Comparison of ENCODE assay signal across 10 mouse cellular contexts in genomic region chr12:21140153-21140552, GRCm38 (mm10).
DNase-seq lines count a peak whose midpoint lies in the region; ATAC-seq and TF ChIP-seq lines count a peak whose summit lies in the region.
"Had no signal": no experiment of that assay in that cellular context is flagged by ENCODE, and none has a peak within 500 bp of the region (broad histone marks: within the 10 kb centered on the region; RNA-seq: fewer than 3 reads in every experiment).

No protein-coding gene starts in this region.

- ATAC-seq in hindbrain, embryonic 13.5 days (ENCODE audit: low FRiP score): no peak
- ATAC-seq in hindbrain, embryonic 11.5 days (ENCODE audit: low FRiP score): no peak
- ATAC-seq in forebrain, postnatal 0 days: peak; percentile 63

- peaks cover 59% of the 10 kb centered on the region for H3K4me1 ChIP-seq in hindbrain, embryonic 13.5 days (replicated peaks)
- no peaks in the 10 kb centered on the region for H3K4me1 ChIP-seq in hindbrain, embryonic 11.5 days (replicated peaks; ENCODE audit: control insufficient read depth, insufficient read depth, low read length)
- peaks cover 32% of the 10 kb centered on the region for H3K4me1 ChIP-seq in forebrain, postnatal 0 days (ENCODE audit: insufficient read depth)

- TF ChIP-seq CTCF in brain, embryonic 14.5 days (IDR thresholded peaks at IDR 0.05; ENCODE audit: borderline replicate concordance, extremely low read depth, insufficient read depth, insufficient read length): no peak
- TF ChIP-seq CTCF in forebrain, postnatal 0 days (IDR thresholded peaks at IDR 0.05; ENCODE audit: low read depth): no peak

- DNase-seq in hindbrain, embryonic 11.5 days (ENCODE audit: low spot score): no peak
- DNase-seq in brain, embryonic 14.5 days (ENCODE audit: low read depth): peak; percentile 56
- DNase-seq in forebrain, postnatal 0 days: peak; percentile 78
- no peak for DNase-seq in thymus, postnatal 25 days
- DNase-seq in urinary bladder, postnatal 25 days (ENCODE audit: low spot score): no peak
- DNase-seq in kidney, adult 8-10 months: no peak
- DNase-seq: B cell, adult 2 months had no signal

- no peak overlapping the region for H3K4me2 ChIP-seq in hindbrain, embryonic 13.5 days
- H3K4me2 ChIP-seq in hindbrain, embryonic 11.5 days (replicated peaks; ENCODE audit: low read depth, low read length): no peak overlapping the region
- peak overlapping the region; percentile 35 for H3K4me2 ChIP-seq in forebrain, postnatal 0 days (ENCODE audit: low read depth)
- peak overlapping the region; percentile 36 for H3K4me2 ChIP-seq in myocyte (ENCODE audit: low read depth)
- H3K4me2 ChIP-seq: liver, embryonic 15.5 days had no signal

- no peak for TF ChIP-seq POLR2A in brain, embryonic 14.5 days (IDR thresholded peaks at IDR 0.05; ENCODE audit: borderline replicate concordance, extremely low read depth, insufficient read depth, insufficient read length, poor library complexity, severe bottlenecking)
- no peak for TF ChIP-seq POLR2A in myocyte (IDR thresholded peaks at IDR 0.05; ENCODE audit: insufficient read length, low read depth)

- peaks cover 10% of the 10 kb centered on the region for H3K79me2 ChIP-seq in myocyte (ENCODE audit: control insufficient read depth, insufficient read depth)

- H3K27ac ChIP-seq in hindbrain, embryonic 13.5 days: peak overlapping the region; percentile 62
- H3K27ac ChIP-seq in hindbrain, embryonic 11.5 days (ENCODE audit: low read depth, low read length): no peak overlapping the region
- H3K27ac ChIP-seq in forebrain, postnatal 0 days (ENCODE audit: low read depth, low read length): peak overlapping the region; percentile 78
- H3K27ac ChIP-seq: liver, embryonic 15.5 days had no signal

- H3K27me3 ChIP-seq in hindbrain, embryonic 13.5 days: no peaks in the 10 kb centered on the region
- H3K27me3 ChIP-seq in hindbrain, embryonic 11.5 days (ENCODE audit: control insufficient read depth, insufficient read depth, low read length): no peaks in the 10 kb centered on the region
- H3K27me3 ChIP-seq in forebrain, postnatal 0 days (ENCODE audit: insufficient read depth, low read length): no peaks in the 10 kb centered on the region
- no peaks in the 10 kb centered on the region for H3K27me3 ChIP-seq in myocyte (ENCODE audit: control insufficient read depth, insufficient read depth, insufficient read length)
- H3K27me3 ChIP-seq: liver, embryonic 15.5 days had no signal

- H3ac ChIP-seq in myocyte (ENCODE audit: control insufficient read depth, insufficient read length): no peak overlapping the region

- no peak overlapping the region for H3K4me3 ChIP-seq in hindbrain, embryonic 13.5 days
- no peak overlapping the region for H3K4me3 ChIP-seq in hindbrain, embryonic 11.5 days (ENCODE audit: low read depth, low read length)
- H3K4me3 ChIP-seq in forebrain, postnatal 0 days (ENCODE audit: low read depth, low read length): no peak overlapping the region
- no peak overlapping the region for H3K4me3 ChIP-seq in myocyte
- H3K4me3 ChIP-seq: liver, embryonic 15.5 days had no signal

- 0 out of 2 replicates have a peak, but pooled peaks cover 3% of the 10 kb centered on the region for H3K36me3 ChIP-seq in hindbrain, embryonic 13.5 days
- no peaks in the 10 kb centered on the region for H3K36me3 ChIP-seq in hindbrain, embryonic 11.5 days (ENCODE audit: control insufficient read depth, insufficient read depth, low read length)
- H3K36me3 ChIP-seq in forebrain, postnatal 0 days (ENCODE audit: insufficient read depth): no peaks in the 10 kb centered on the region
- no peaks in the 10 kb centered on the region for H3K36me3 ChIP-seq in myocyte (ENCODE audit: control insufficient read depth, insufficient read depth)
- H3K36me3 ChIP-seq: liver, embryonic 15.5 days had no signal

- no peak overlapping the region for H3K9ac ChIP-seq in hindbrain, embryonic 13.5 days
- no peak overlapping the region for H3K9ac ChIP-seq in hindbrain, embryonic 11.5 days (ENCODE audit: low read depth, low read length)
- peak overlapping the region; percentile 28; the same call in 1 of the 2 replicates for H3K9ac ChIP-seq in forebrain, postnatal 0 days
- H3K9ac ChIP-seq: liver, embryonic 15.5 days had no signal

- no peaks in the 10 kb centered on the region for H3K9me3 ChIP-seq in hindbrain, embryonic 13.5 days
- H3K9me3 ChIP-seq in hindbrain, embryonic 11.5 days (ENCODE audit: control insufficient read depth, low read length): no peaks in the 10 kb centered on the region
- no peaks in the 10 kb centered on the region for H3K9me3 ChIP-seq in forebrain, postnatal 0 days (ENCODE audit: low read length)
- H3K9me3 ChIP-seq: liver, embryonic 15.5 days had no signal

- WGBS in hindbrain, embryonic 13.5 days: 83% methylated on average over 14 of the region's 14 CpGs
- 91% methylated on average over 14 of the region's 14 CpGs for WGBS in hindbrain, embryonic 11.5 days
- 60% methylated on average over 14 of the region's 14 CpGs for WGBS in forebrain, postnatal 0 days

TF ChIP-seq in myocyte, 11 proteins besides CTCF, POLR2A, EP300 and RAD21:
- TF ChIP-seq REST (IDR thresholded peaks at IDR 0.05; ENCODE audit: insufficient read depth, insufficient read length) (no peak), E2F4 (IDR thresholded peaks at IDR 0.05; ENCODE audit: insufficient read depth) (no peak), TCF12 (IDR thresholded peaks at IDR 0.05; ENCODE audit: insufficient read depth, poor library complexity, severe bottlenecking) (no peak)

Comparison
In these comparisons a context has a peak if more than half of its experiments do, and no peak if none do; other contexts are left out.
1. H3K4me2 ChIP-seq: peak in forebrain, postnatal 0 days (single experiment) and myocyte (single experiment); none in hindbrain, embryonic 13.5 days (single experiment) and hindbrain, embryonic 11.5 days (single experiment).
2. DNase-seq: peak in brain, embryonic 14.5 days (single experiment) and forebrain, postnatal 0 days (single experiment); none in hindbrain, embryonic 11.5 days (single experiment), thymus, postnatal 25 days (single experiment), urinary bladder, postnatal 25 days (single experiment) and kidney, adult 8-10 months (0 of 2).